Mouse (Mus musculus): Measurements from ENCODE around the gene Ass1. TPM values are rescaled to one million over a fixed set of nuclear protein-coding genes. Genes with fewer than 3 reads are reported as not detected.

The Ass1 gene
- polyA plus RNA-seq, 1 experiment, result 5.3 TPM

GRCm38 (mm10) chr2:31467457-31467856 is 2.5 kb upstream of the Ass1 start:
- H3K4me1 ChIP-seq (ENCODE audit: control insufficient read depth, insufficient read depth, insufficient read length, low read length), result no peaks in the 10 kb centered on the region
- H3K4me3 ChIP-seq (ENCODE audit: insufficient read depth, low read depth, low read length), result no peak overlapping the region
- H3K27ac ChIP-seq (replicated peaks; ENCODE audit: low read depth, low read length), result no peak overlapping the region

- Histone ChIP-seq H3K4me1 (ENCODE audit: control insufficient read depth, insufficient read depth, insufficient read length, low read length) (no peaks in the 10 kb centered on the region), H3K27ac (replicated peaks; ENCODE audit: low read depth, low read length) (no peak overlapping the region), H3K4me3 (ENCODE audit: insufficient read depth, low read depth, low read length) (no peak overlapping the region)
Measured at GRCm38 (mm10) chr2:31468857-31469256, 1.1 kb upstream of the Ass1 start.

- Histone ChIP-seq H3K4me1 (ENCODE audit: control insufficient read depth, insufficient read depth, insufficient read length, low read length) (no peaks in the 10 kb centered on the region), H3K4me3 (ENCODE audit: insufficient read depth, low read depth, low read length) (peak overlapping the region; percentile 54), H3K27ac (replicated peaks; ENCODE audit: low read depth, low read length) (no peak overlapping the region)
Measured at GRCm38 (mm10) chr2:31469480-31469879, 527 bp upstream of the Ass1 start.

GRCm38 (mm10) chr2:31470683-31471385 is 827 bp downstream of the Ass1 start:
- H3K4me1 ChIP-seq (ENCODE audit: control insufficient read depth, insufficient read depth, insufficient read length, low read length), result no peaks in the 10 kb centered on the region
- H3K4me3 ChIP-seq (ENCODE audit: insufficient read depth, low read depth, low read length), result peak overlapping the region; percentile 54
- peak overlapping the region; percentile 19 for H3K27ac ChIP-seq (replicated peaks; ENCODE audit: low read depth, low read length)

GRCm38 (mm10) chr2:31471611-31472010 is 1.6 kb downstream of the Ass1 start:
- Histone ChIP-seq H3K4me1 (ENCODE audit: control insufficient read depth, insufficient read depth, insufficient read length, low read length) (no peaks in the 10 kb centered on the region), H3K4me3 (ENCODE audit: insufficient read depth, low read depth, low read length) (no peak overlapping the region), H3K27ac (replicated peaks; ENCODE audit: low read depth, low read length) (no peak overlapping the region)

- no peak overlapping the region for H3K4me3 ChIP-seq (ENCODE audit: insufficient read depth, low read depth, low read length)
- no peaks in the 10 kb centered on the region for H3K4me1 ChIP-seq (ENCODE audit: control insufficient read depth, insufficient read depth, insufficient read length, low read length)
- no peak overlapping the region for H3K27ac ChIP-seq (replicated peaks; ENCODE audit: low read depth, low read length)
Measured at GRCm38 (mm10) chr2:31472406-31473065, 2.5 kb downstream of the Ass1 start.

- Histone ChIP-seq H3K4me1 (ENCODE audit: control insufficient read depth, insufficient read depth, insufficient read length, low read length) (no peaks in the 10 kb centered on the region), H3K27ac (replicated peaks; ENCODE audit: low read depth, low read length) (no peak overlapping the region), H3K4me3 (ENCODE audit: insufficient read depth, low read depth, low read length) (no peak overlapping the region)
Measured at GRCm38 (mm10) chr2:31473941-31474340, 3.9 kb downstream of the Ass1 start.

- no peak overlapping the region for H3K27ac ChIP-seq (replicated peaks; ENCODE audit: low read depth, low read length)
- H3K4me3 ChIP-seq (ENCODE audit: insufficient read depth, low read depth, low read length), result no peak overlapping the region
- no peaks in the 10 kb centered on the region for H3K4me1 ChIP-seq (ENCODE audit: control insufficient read depth, insufficient read depth, insufficient read length, low read length)
Measured at GRCm38 (mm10) chr2:31474686-31475085, 4.7 kb downstream of the Ass1 start.

- H3K4me3 ChIP-seq (ENCODE audit: insufficient read depth, low read depth, low read length), result no peak overlapping the region
- H3K27ac ChIP-seq (replicated peaks; ENCODE audit: low read depth, low read length), result no peak overlapping the region
- H3K4me1 ChIP-seq (ENCODE audit: control insufficient read depth, insufficient read depth, insufficient read length, low read length), result no peaks in the 10 kb centered on the region
Measured at GRCm38 (mm10) chr2:31476107-31476820, 6.3 kb downstream of the Ass1 start.

GRCm38 (mm10) chr2:31477234-31478161 is 7.5 kb downstream of the Ass1 start:
- H3K4me3 ChIP-seq (ENCODE audit: insufficient read depth, low read depth, low read length), result no peak overlapping the region
- H3K27ac ChIP-seq (replicated peaks; ENCODE audit: low read depth, low read length), result no peak overlapping the region
- no peaks in the 10 kb centered on the region for H3K4me1 ChIP-seq (ENCODE audit: control insufficient read depth, insufficient read depth, insufficient read length, low read length)

GRCm38 (mm10) chr2:31482914-31483575 is 13.0 kb downstream of the Ass1 start:
- Histone ChIP-seq H3K4me1 (ENCODE audit: control insufficient read depth, insufficient read depth, insufficient read length, low read length) (no peaks in the 10 kb centered on the region), H3K27ac (replicated peaks; ENCODE audit: low read depth, low read length) (no peak overlapping the region), H3K4me3 (ENCODE audit: insufficient read depth, low read depth, low read length) (no peak overlapping the region)

GRCm38 (mm10) chr2:31484187-31484586 is 14.2 kb downstream of the Ass1 start:
- no peak overlapping the region for H3K4me3 ChIP-seq (ENCODE audit: insufficient read depth, low read depth, low read length)
- no peaks in the 10 kb centered on the region for H3K4me1 ChIP-seq (ENCODE audit: control insufficient read depth, insufficient read depth, insufficient read length, low read length)
- H3K27ac ChIP-seq (replicated peaks; ENCODE audit: low read depth, low read length), result no peak overlapping the region

- Histone ChIP-seq H3K4me1 (ENCODE audit: control insufficient read depth, insufficient read depth, insufficient read length, low read length) (no peaks in the 10 kb centered on the region), H3K4me3 (ENCODE audit: insufficient read depth, low read depth, low read length) (no peak overlapping the region), H3K27ac (replicated peaks; ENCODE audit: low read depth, low read length) (no peak overlapping the region)
Measured at GRCm38 (mm10) chr2:31489166-31489565, 19.2 kb downstream of the Ass1 start.

- Histone ChIP-seq H3K4me3 (ENCODE audit: insufficient read depth, low read depth, low read length) (no peak overlapping the region), H3K27ac (replicated peaks; ENCODE audit: low read depth, low read length) (no peak overlapping the region), H3K4me1 (ENCODE audit: control insufficient read depth, insufficient read depth, insufficient read length, low read length) (no peaks in the 10 kb centered on the region)
Measured at GRCm38 (mm10) chr2:31490556-31490955, 20.5 kb downstream of the Ass1 start.
